Mouse (Mus musculus) kidney, adult 2 months (tissue): ENCODE data around the gene Mms19.

ENCODE experiments used
- CTCF ChIP-seq: fragments of 200-500 bp; conservative IDR thresholded peaks from 2 replicates; pipeline ENCODE4 v1.5.1; 2011; ENCODE audit warnings: low read depth, mild to moderate bottlenecking, control low read depth, low read length, moderate library complexity, mixed read lengths; ENCODE audit not compliant: insufficient read depth, insufficient read length
- POLR2A ChIP-seq: fragments of 200-500 bp; IDR thresholded peaks from one replicate; pipeline ENCODE4 v1.6.1; 2011; ENCODE audit warnings: low read depth, low read length, control low read depth

DNA sequence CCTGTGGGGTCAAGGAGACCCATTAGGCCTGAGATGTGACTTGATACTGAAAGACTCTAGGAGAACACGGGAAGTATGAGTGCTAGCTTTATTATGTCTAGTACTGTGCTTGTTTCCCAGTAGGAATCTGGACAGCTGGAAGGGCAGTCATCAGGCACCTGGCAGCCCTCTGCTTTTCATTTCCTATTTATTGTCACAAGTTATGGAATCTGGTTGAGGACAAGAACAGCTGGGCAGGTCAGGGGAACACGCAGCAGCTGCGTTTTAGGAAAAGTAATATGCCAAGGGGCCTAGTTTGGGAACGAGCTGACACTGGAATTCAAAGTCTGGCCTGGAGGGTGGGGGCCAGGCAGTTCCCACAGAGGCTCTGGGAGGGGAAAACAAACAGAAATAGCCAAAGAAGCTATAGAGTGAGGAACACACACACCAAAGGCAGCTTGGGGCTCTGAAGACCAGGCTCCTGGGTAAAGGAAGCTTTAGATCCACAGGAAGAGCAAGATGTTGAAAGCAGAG, 19.5 kb upstream of the Mms19 start:
- TF ChIP-seq CTCF: no peak
- no peak for TF ChIP-seq POLR2A
